9 mouse cellular contexts compared by ENCODE assay signal in the genomic region with DNA sequence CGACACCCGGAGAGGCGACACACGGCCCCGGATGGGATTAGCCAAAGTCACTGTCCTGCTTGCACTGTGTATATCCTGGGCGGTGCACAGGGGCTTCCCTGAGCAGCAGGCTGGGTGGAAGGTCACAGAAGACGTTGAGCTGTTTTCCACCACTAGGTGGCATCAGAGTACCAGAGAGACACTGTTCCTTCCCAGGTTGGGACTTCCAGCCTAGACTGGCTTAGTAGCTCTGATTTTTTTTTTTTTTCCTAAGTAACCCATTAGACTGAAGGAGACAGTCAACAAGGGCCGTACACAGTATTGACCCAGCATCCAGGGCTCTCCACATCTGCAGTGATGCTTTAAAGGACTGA.
DNase-seq lines count a peak whose midpoint lies in the region; ATAC-seq and TF ChIP-seq lines count a peak whose summit lies in the region.
"Had no signal": no experiment of that assay in that cellular context is flagged by ENCODE, and none has a peak within 500 bp of the region (broad histone marks: within the 10 kb centered on the region; RNA-seq: fewer than 3 reads in every experiment).

No protein-coding gene starts in this region.

- intact Hi-C loops in heart, postnatal 25 days (cut with DNase I) = loop anchor here (1.0 to 5.0 kb wide), 3 partner anchors 35 to 462 kb away; no protein-coding TSS in a partner anchor

- peak; percentile 92 for TF ChIP-seq CTCF in liver, postnatal 0 days (IDR thresholded peaks at IDR 0.05; ENCODE audit: low read depth)

- H3K36me3 ChIP-seq in forebrain, embryonic 12.5 days (replicated peaks) = peaks cover 36% of the 10 kb centered on the region
- H3K36me3 ChIP-seq in liver, postnatal 0 days (replicated peaks; ENCODE audit: insufficient read depth, low read length) = peaks cover 30% of the 10 kb centered on the region
- peaks cover 22% of the 10 kb centered on the region; the same call in 1 of the 2 replicates for H3K36me3 ChIP-seq in neural tube, embryonic 15.5 days

- no peaks in the 10 kb centered on the region; the same call in 1 of the 2 replicates for H3K4me1 ChIP-seq in forebrain, embryonic 12.5 days
- no peaks in the 10 kb centered on the region for H3K4me1 ChIP-seq in liver, postnatal 0 days (ENCODE audit: insufficient read depth)
- H3K4me1 ChIP-seq in neural tube, embryonic 15.5 days = peaks cover 7% of the 10 kb centered on the region
- H3K4me1 ChIP-seq: megakaryocyte, embryonic 14.5 days had no signal

- TF ChIP-seq EP300 in liver, postnatal 0 days (IDR thresholded peaks at IDR 0.05; ENCODE audit: low read depth) = no peak

- peak; percentile 87 for DNase-seq in ES-CJ7 (ENCODE audit: low read depth, low spot score)
- DNase-seq in c-Kit-positive CD71-positive TER-119-negative erythroid progenitor cells, embryonic 14.5 days (ENCODE audit: low read depth) = peak; percentile 41
- DNase-seq in heart, postnatal 25 days (ENCODE audit: low spot score) = peak; percentile 42
- DNase-seq in large intestine, adult 2 months (ENCODE audit: low read depth, low spot score) = peak; percentile 37
- DNase-seq in liver, postnatal 0 days = peak; percentile 70
- peak; percentile 48 for DNase-seq in testis, postnatal 14 days (ENCODE audit: low spot score)

- no peaks in the 10 kb centered on the region for H3K9me3 ChIP-seq in forebrain, embryonic 12.5 days
- no peaks in the 10 kb centered on the region for H3K9me3 ChIP-seq in liver, postnatal 0 days (ENCODE audit: low read length)
- H3K9me3 ChIP-seq in neural tube, embryonic 15.5 days (replicated peaks) = no peaks in the 10 kb centered on the region
- H3K9me3 ChIP-seq: megakaryocyte, embryonic 14.5 days had no signal

- no peak overlapping the region for H3K27ac ChIP-seq in forebrain, embryonic 12.5 days
- no peak overlapping the region for H3K27ac ChIP-seq in liver, postnatal 0 days (ENCODE audit: low read depth)
- no peak overlapping the region for H3K27ac ChIP-seq in neural tube, embryonic 15.5 days (replicated peaks)

- WGBS in forebrain, embryonic 12.5 days = 39% methylated on average over 8 of the region's 8 CpGs
- 35% methylated on average over 8 of the region's 8 CpGs for WGBS in large intestine, adult 2 months
- WGBS in liver, postnatal 0 days (ENCODE audit: insufficient replicate concordance) = 60% methylated on average over 8 of the region's 8 CpGs
- 34% methylated on average over 8 of the region's 8 CpGs for WGBS in neural tube, embryonic 15.5 days

- H3K4me2 ChIP-seq in forebrain, embryonic 12.5 days = no peak overlapping the region
- H3K4me2 ChIP-seq in liver, postnatal 0 days (ENCODE audit: low read depth, low read length) = no peak overlapping the region
- H3K4me2 ChIP-seq in neural tube, embryonic 15.5 days = no peak overlapping the region

- no peaks in the 10 kb centered on the region for H3K27me3 ChIP-seq in forebrain, embryonic 12.5 days
- no peaks in the 10 kb centered on the region for H3K27me3 ChIP-seq in liver, postnatal 0 days (ENCODE audit: insufficient read depth, low read length)
- H3K27me3 ChIP-seq in neural tube, embryonic 15.5 days (replicated peaks) = no peaks in the 10 kb centered on the region
- H3K27me3 ChIP-seq: megakaryocyte, embryonic 14.5 days had no signal

- H3K9ac ChIP-seq in forebrain, embryonic 12.5 days = no peak overlapping the region
- no peak overlapping the region for H3K9ac ChIP-seq in liver, postnatal 0 days (replicated peaks)
- H3K9ac ChIP-seq in neural tube, embryonic 15.5 days (replicated peaks) = no peak overlapping the region

- H3K4me3 ChIP-seq in forebrain, embryonic 12.5 days (replicated peaks) = no peak overlapping the region
- H3K4me3 ChIP-seq in liver, postnatal 0 days (ENCODE audit: low read depth, low read length) = no peak overlapping the region
- no peak overlapping the region for H3K4me3 ChIP-seq in neural tube, embryonic 15.5 days (replicated peaks)
- H3K4me3 ChIP-seq: megakaryocyte, embryonic 14.5 days had no signal

- peak; percentile 84 for ATAC-seq in forebrain, embryonic 12.5 days (ENCODE audit: low FRiP score)
- ATAC-seq in liver, postnatal 0 days = peak; percentile 56; the same call in 1 of the 2 replicates
- peak; percentile 83 for ATAC-seq in neural tube, embryonic 15.5 days (ENCODE audit: low FRiP score)

Comparison
In these comparisons a context has a peak if more than half of its experiments do, and no peak if none do; other contexts are left out.
1. DNase-seq: peak in every context shown above with its lines; median percentile 87 in ES-CJ7; 70 in liver, postnatal 0 days; 48 in testis, postnatal 14 days; 42 in heart, postnatal 25 days; 41 in c-Kit-positive CD71-positive TER-119-negative erythroid progenitor cells, embryonic 14.5 days; 37 in large intestine, adult 2 months.